ENCODE assay signal across 25 mouse cellular contexts in genomic region chr3:59205941-59206340, GRCm38 (mm10). TPM values are rescaled to one million over a fixed set of nuclear protein-coding genes. Genes with fewer than 3 reads are reported as not detected.
DNase-seq lines count a peak whose midpoint lies in the region; ATAC-seq lines count a peak whose summit lies in the region.
"Had no signal": no experiment of that assay in that cellular context is flagged by ENCODE, and none has a peak within 500 bp of the region (broad histone marks: within the 10 kb centered on the region; RNA-seq: fewer than 3 reads in every experiment).

No protein-coding gene starts in this region.

- no peak overlapping the region for H3K4me3 ChIP-seq in heart, embryonic 12.5 days
- H3K4me3 ChIP-seq: embryonic facial prominence, embryonic 10.5 days; forebrain, embryonic 13.5 days; hindbrain, embryonic 10.5 days; liver, embryonic 13.5 days; neural tube, embryonic 15.5 days had no signal

- peaks cover 34% of the 10 kb centered on the region for H3K4me1 ChIP-seq in heart, embryonic 12.5 days (replicated peaks)
- H3K4me1 ChIP-seq: forebrain, embryonic 13.5 days; hindbrain, embryonic 10.5 days; neural tube, embryonic 15.5 days had no signal

- H3K9ac ChIP-seq in heart, embryonic 12.5 days: no peak overlapping the region
- H3K9ac ChIP-seq: forebrain, embryonic 13.5 days; liver, embryonic 13.5 days; neural tube, embryonic 15.5 days had no signal

- no peaks in the 10 kb centered on the region for H3K27me3 ChIP-seq in heart, embryonic 12.5 days (replicated peaks)
- H3K27me3 ChIP-seq: forebrain, embryonic 13.5 days; liver, embryonic 13.5 days; neural tube, embryonic 15.5 days had no signal

- intact Hi-C loops in heart, postnatal 25 days (cut with DNase I): no loop called here

- DNase-seq in heart, postnatal 25 days (ENCODE audit: low spot score): no peak
- DNase-seq in CD4-positive, CD25-positive, alpha-beta regulatory T cell, adult 2 months (ENCODE audit: low read depth, low spot score): peak; percentile 36
- DNase-seq in naive thymus-derived CD4-positive, alpha-beta T cell, adult 2 months (ENCODE audit: low read depth): peak; percentile 59
- DNase-seq in kidney, postnatal 4 days: no peak
- DNase-seq in cerebellum, postnatal 25 days: no peak
- no peak for DNase-seq in kidney, adult 11 months
- DNase-seq: B cell, adult 2 months; cerebellum, adult 11 months; cerebellum, postnatal 14 days; liver, embryonic 13.5 days; retina, postnatal 1 day; right cerebral cortex, postnatal 4 days had no signal

- ATAC-seq in heart, embryonic 12.5 days (ENCODE audit: insufficient number of reproducible peaks, low FRiP score): no peak
- ATAC-seq in hematopoietic stem cell, adult 5-6 weeks (replicated peaks in 1 of 2; ENCODE audit: insufficient read depth in 1 of 2, low FRiP score in 2 of 2, low TSS enrichment in 1 of 2, low read depth in 1 of 2, poor library complexity in 2 of 2, severe bottlenecking in 2 of 2): peak; percentile 25 to 33; a peak in 2 of 4 replicates
- ATAC-seq: forebrain, embryonic 13.5 days had no signal

- H3K9me3 ChIP-seq in heart, embryonic 12.5 days (replicated peaks): no peaks in the 10 kb centered on the region
- H3K9me3 ChIP-seq: embryonic facial prominence, embryonic 10.5 days; forebrain, embryonic 13.5 days; hindbrain, embryonic 10.5 days; liver, embryonic 13.5 days; neural tube, embryonic 15.5 days had no signal

- H3K4me2 ChIP-seq in heart, embryonic 12.5 days: no peak overlapping the region
- H3K4me2 ChIP-seq: forebrain, embryonic 13.5 days; liver, embryonic 13.5 days; midbrain, embryonic 11.5 days; neural tube, embryonic 15.5 days had no signal

- peak overlapping the region; percentile 77; the same call in 1 of the 2 replicates for H3K27ac ChIP-seq in heart, embryonic 12.5 days (ENCODE audit: poor library complexity, severe bottlenecking)
- H3K27ac ChIP-seq: embryonic facial prominence, embryonic 10.5 days; forebrain, embryonic 13.5 days; hindbrain, embryonic 10.5 days; liver, embryonic 13.5 days; neural tube, embryonic 15.5 days had no signal

- H3K36me3 ChIP-seq in heart, embryonic 12.5 days: no peaks in the 10 kb centered on the region
- H3K36me3 ChIP-seq: embryonic facial prominence, embryonic 10.5 days; hindbrain, embryonic 10.5 days; liver, embryonic 13.5 days; neural tube, embryonic 15.5 days had no signal

- 68% methylated on average over 4 of the region's 4 CpGs for WGBS in heart, embryonic 12.5 days

RNA-seq across cellular contexts. Expression of gene P2ry13, which starts 4.7 kb away (rescaled TPM):
- polyA plus RNA-seq in heart, embryonic 12.5 days (2016; fragmentation: Nextera tagmentation; extraction: Ambion mirVana): 0.45 and 0.79 TPM in 2 replicates
- under 1 TPM; 0.83 to 0.92 TPM for total RNA-seq in heart, postnatal 25 days (2021)
- total RNA-seq in hematopoietic stem cell, adult 5-6 weeks (2017): 2.0 and 4.9 TPM in 2 replicates
- total RNA-seq: ES-E14 had no signal

RNA-seq across cellular contexts. Expression of gene Gpr87, which starts 11.0 kb away (rescaled TPM):
- 0.14 TPM in 1 of 2 replicates, not detected in the other for polyA plus RNA-seq in heart, embryonic 12.5 days (2016; fragmentation: Nextera tagmentation; extraction: Ambion mirVana)
- total RNA-seq in heart, postnatal 25 days (2021): not detected
- not detected in 2 replicates for total RNA-seq in hematopoietic stem cell, adult 5-6 weeks (2017)
- total RNA-seq: gastrocnemius, postnatal 4 days; layer of hippocampus, adult 8-10 months; left cerebral cortex, adult 18-20 months had no signal
- polyA plus RNA-seq: intestine, embryonic 14.5 days; liver, embryonic 13.5 days; lung, postnatal 0 days had no signal

RNA-seq across cellular contexts. Expression of gene P2ry14, which starts 52.5 kb away (rescaled TPM):
- 1.1 and 1.8 TPM in 2 replicates for polyA plus RNA-seq in heart, embryonic 12.5 days (2016; fragmentation: Nextera tagmentation; extraction: Ambion mirVana)
- total RNA-seq in heart, postnatal 25 days (2021): 1 to 10 TPM; 3.6 to 4.2 TPM
- 53.2 and 54.7 TPM in 2 replicates for total RNA-seq in hematopoietic stem cell, adult 5-6 weeks (2017)

RNA-seq across cellular contexts. Expression of gene P2ry12, which starts 56.7 kb away (rescaled TPM):
- 1.5 and 2.1 TPM in 2 replicates for polyA plus RNA-seq in heart, embryonic 12.5 days (2016; fragmentation: Nextera tagmentation; extraction: Ambion mirVana)
- total RNA-seq in heart, postnatal 25 days (2021): 1 to 10 TPM; 2.1 to 3.1 TPM
- 0.30 and 2.3 TPM in 2 replicates for total RNA-seq in hematopoietic stem cell, adult 5-6 weeks (2017)

Comparison
In these comparisons a context has a peak if more than half of its experiments do, and no peak if none do; other contexts are left out.
1. DNase-seq: peak in CD4-positive, CD25-positive, alpha-beta regulatory T cell, adult 2 months (single experiment) and naive thymus-derived CD4-positive, alpha-beta T cell, adult 2 months (single experiment); none in heart, postnatal 25 days (single experiment), kidney, postnatal 4 days (0 of 2), cerebellum, postnatal 25 days (0 of 2) and kidney, adult 11 months (single experiment).
2. RNA of gene P2ry14, which starts 52.5 kb away (total RNA-seq): 53.2 to 54.7 TPM in hematopoietic stem cell, adult 5-6 weeks; 3.6 to 4.2 TPM in heart, postnatal 25 days; every median in the first group is over 10 times any median in the second.